Mouse (Mus musculus) intestine, embryonic 14.5 days (tissue): ENCODE measurements at regions not wholly inside any gene's neighbourhood (a gene's known extent, or its start where the extent isn't known, plus 50 kb on each side); places are given as distances from the start of the nearest gene placed in this dataset.

Source experiments
- ATAC-seq: fragments of 200-750 bp; cut with Nextera tagmentation; replicated peaks from 2 replicates; pipeline ENCODE4 v1.8.0; 2017; ENCODE audit warnings: low read depth, moderate number of reproducible peaks, moderate TSS enrichment, moderate library complexity; ENCODE audit not compliant: low FRiP score, low TSS enrichment
- DNase-seq: peaks from one replicate; pipeline ENCODE4 v3.0.0-alpha.2; 2018; ENCODE audit warnings: low spot score
- H3K27ac ChIP-seq: fragments of 300-500 bp; sonication (generic); 2 replicates; pipeline ENCODE4 v1.5.1; 2014; ENCODE audit warnings: low read depth, mild to moderate bottlenecking, control low read depth
- H3K27me3 ChIP-seq: fragments of 300-500 bp; sonication (generic); replicated peaks from 2 replicates; pipeline ENCODE4 v1.6.1; 2014; ENCODE audit warnings: low read length, control low read depth; ENCODE audit not compliant: control insufficient read depth, insufficient read depth
- H3K36me3 ChIP-seq: fragments of 300-500 bp; sonication (generic); 2 replicates; pipeline ENCODE4 v1.6.1; 2014; ENCODE audit warnings: low read length, control low read depth; ENCODE audit not compliant: control insufficient read depth, insufficient read depth
- H3K4me1 ChIP-seq: fragments of 300-500 bp; sonication (generic); replicated peaks from 2 replicates; pipeline ENCODE4 v1.6.1; 2014; ENCODE audit warnings: low read length, control low read depth, mixed read lengths; ENCODE audit not compliant: control insufficient read depth, insufficient read depth
- H3K4me2 ChIP-seq: fragments of 300-500 bp; sonication (generic); 2 replicates; pipeline ENCODE4 v1.6.1; 2014; ENCODE audit warnings: low read length
- H3K4me3 ChIP-seq: fragments of 300-500 bp; sonication (generic); 2 replicates; pipeline ENCODE4 v1.5.1; 2014; ENCODE audit warnings: low read depth, low read length, control low read depth, mixed read lengths
- H3K9ac ChIP-seq: fragments of 300-500 bp; sonication (generic); 2 replicates; pipeline ENCODE4 v1.6.1; 2014; ENCODE audit warnings: mild to moderate bottlenecking, low read length
- H3K9me3 ChIP-seq: fragments of 300-500 bp; sonication (generic); 2 replicates; pipeline ENCODE4 v1.6.1; 2016; ENCODE audit warnings: low read length, control low read depth; ENCODE audit not compliant: control insufficient read depth
- WGBS: fragments of 180-500 bp; shearing (Covaris S2); extraction: QIAGEN DNeasy Blood & Tissue Kit; methylation state at CpG from one replicate; pipeline ENCODE4 v1.1.7; 2014; 5-methylcytosine and 5-hydroxymethylcytosine counted together

GRCm38 (mm10) chr7:73307586-73308490, 67.5 kb upstream of the Rgma start:
- ATAC-seq (no peak), DNase-seq (no peak)
- 36% methylated on average over 13 of the region's 13 CpGs for WGBS
- Histone ChIP-seq H3K36me3 (no peaks in the 10 kb centered on the region), H3K9me3 (no peaks in the 10 kb centered on the region), H3K27me3 (no peaks in the 10 kb centered on the region), H3K9ac (no peak overlapping the region), H3K4me2 (no peak overlapping the region), H3K27ac (no peak overlapping the region), H3K4me1 (peaks cover 13% of the 10 kb centered on the region), H3K4me3 (no peak overlapping the region)

GRCm38 (mm10) chr7:73308981-73309380, 66.3 kb upstream of the Rgma start:
- DNase-seq (no peak), ATAC-seq (no peak)
- Histone ChIP-seq H3K27me3 (no peaks in the 10 kb centered on the region), H3K4me1 (peaks cover 13% of the 10 kb centered on the region), H3K9me3 (no peaks in the 10 kb centered on the region), H3K9ac (no peak overlapping the region), H3K36me3 (no peaks in the 10 kb centered on the region), H3K4me3 (no peak overlapping the region), H3K27ac (no peak overlapping the region), H3K4me2 (no peak overlapping the region)
- 60% methylated on average over 7 of the region's 7 CpGs for WGBS

DNA sequence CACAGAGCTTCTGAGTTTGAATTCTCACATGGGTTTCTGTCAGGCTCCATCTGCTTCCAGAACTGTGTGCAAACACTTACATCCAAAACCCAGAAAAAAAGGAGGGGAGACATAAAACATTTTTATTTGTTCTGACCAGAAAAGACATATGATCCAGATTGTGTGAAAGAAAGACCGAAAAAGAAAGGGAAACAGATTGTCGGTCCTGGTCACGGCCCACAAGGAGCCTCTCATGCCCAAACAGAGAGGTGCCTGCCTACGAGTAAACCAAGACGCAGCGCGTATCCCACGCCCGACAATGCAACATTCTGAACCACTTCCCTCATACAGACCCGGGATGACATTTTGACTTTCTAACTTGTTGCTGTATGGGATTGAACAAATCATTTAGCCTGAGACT, 65.3 kb upstream of the Rgma start:
- DNase-seq (no peak), ATAC-seq (no peak)
- H3K4me1 ChIP-seq: peaks cover 20% of the 10 kb centered on the region
- 92% methylated on average over 10 of the region's 10 CpGs for WGBS
- no peaks in the 10 kb centered on the region for H3K36me3 ChIP-seq
- no peak overlapping the region for H3K27ac ChIP-seq
- no peak overlapping the region for H3K4me2 ChIP-seq
- no peaks in the 10 kb centered on the region for H3K27me3 ChIP-seq
- H3K4me3 ChIP-seq: no peak overlapping the region
- H3K9ac ChIP-seq: no peak overlapping the region
- no peaks in the 10 kb centered on the region for H3K9me3 ChIP-seq

GRCm38 (mm10) chr7:73310581-73311136, 64.7 kb upstream of the Rgma start:
- Histone ChIP-seq H3K36me3 (no peaks in the 10 kb centered on the region), H3K27ac (no peak overlapping the region), H3K9me3 (no peaks in the 10 kb centered on the region), H3K4me2 (no peak overlapping the region), H3K4me3 (no peak overlapping the region), H3K27me3 (no peaks in the 10 kb centered on the region), H3K9ac (no peak overlapping the region), H3K4me1 (peaks cover 21% of the 10 kb centered on the region)
- DNase-seq (no peak), ATAC-seq (no peak)
- WGBS: 96% methylated on average over 15 of the region's 15 CpGs

DNA sequence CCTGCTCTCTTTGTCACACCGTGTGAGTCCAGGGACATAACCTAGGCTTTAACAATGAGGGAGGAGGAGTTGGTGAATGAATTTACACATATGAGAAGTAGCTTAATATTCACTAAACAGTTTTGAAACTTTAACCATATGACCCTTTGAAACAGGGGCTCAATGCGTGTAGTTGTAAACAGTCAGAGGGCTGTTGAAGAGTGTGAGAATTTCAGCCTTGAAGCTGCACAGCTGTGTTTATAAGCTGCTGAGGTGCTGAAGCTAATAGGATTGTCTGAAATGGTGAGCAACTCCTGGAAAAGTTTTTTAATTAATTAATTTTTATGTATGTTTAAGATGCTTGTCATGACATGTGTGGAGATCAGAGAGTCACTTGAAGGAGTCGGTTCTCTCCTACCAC, 59.8 kb upstream of the Rgma start:
- H3K36me3 ChIP-seq: no peaks in the 10 kb centered on the region
- no peak overlapping the region for H3K9ac ChIP-seq
- H3K4me3 ChIP-seq: no peak overlapping the region
- H3K27me3 ChIP-seq: no peaks in the 10 kb centered on the region
- ATAC-seq: no peak
- H3K27ac ChIP-seq: no peak overlapping the region
- H3K4me1 ChIP-seq: peaks cover 11% of the 10 kb centered on the region; the same call in 1 of the 2 replicates
- H3K9me3 ChIP-seq: no peaks in the 10 kb centered on the region
- H3K4me2 ChIP-seq: no peak overlapping the region
- WGBS: 53% methylated on average over 3 of the region's 3 CpGs
- no peak for DNase-seq

- no peak overlapping the region for H3K27ac ChIP-seq
- no peak for ATAC-seq
- no peak for DNase-seq
- H3K4me3 ChIP-seq: no peak overlapping the region
- H3K9ac ChIP-seq: no peak overlapping the region
- WGBS: 92% methylated on average over 4 of the region's 4 CpGs
- H3K27me3 ChIP-seq: no peaks in the 10 kb centered on the region
- H3K4me1 ChIP-seq: peaks cover 11% of the 10 kb centered on the region; the same call in 1 of the 2 replicates
- H3K4me2 ChIP-seq: no peak overlapping the region
- H3K9me3 ChIP-seq: no peaks in the 10 kb centered on the region
- no peaks in the 10 kb centered on the region for H3K36me3 ChIP-seq
Measured at GRCm38 (mm10) chr7:73317574-73317973, 57.7 kb upstream of the Rgma start.

GRCm38 (mm10) chr7:73319004-73319403, 56.3 kb upstream of the Rgma start:
- WGBS: 89% methylated on average over 6 of the region's 6 CpGs
- H3K4me2 ChIP-seq: no peak overlapping the region
- no peak overlapping the region for H3K4me3 ChIP-seq
- no peaks in the 10 kb centered on the region for H3K9me3 ChIP-seq
- H3K27me3 ChIP-seq: no peaks in the 10 kb centered on the region
- no peaks in the 10 kb centered on the region for H3K36me3 ChIP-seq
- H3K4me1 ChIP-seq: peaks cover 11% of the 10 kb centered on the region; the same call in 1 of the 2 replicates
- no peak for DNase-seq
- no peak overlapping the region for H3K9ac ChIP-seq
- H3K27ac ChIP-seq: no peak overlapping the region
- no peak for ATAC-seq

DNA sequence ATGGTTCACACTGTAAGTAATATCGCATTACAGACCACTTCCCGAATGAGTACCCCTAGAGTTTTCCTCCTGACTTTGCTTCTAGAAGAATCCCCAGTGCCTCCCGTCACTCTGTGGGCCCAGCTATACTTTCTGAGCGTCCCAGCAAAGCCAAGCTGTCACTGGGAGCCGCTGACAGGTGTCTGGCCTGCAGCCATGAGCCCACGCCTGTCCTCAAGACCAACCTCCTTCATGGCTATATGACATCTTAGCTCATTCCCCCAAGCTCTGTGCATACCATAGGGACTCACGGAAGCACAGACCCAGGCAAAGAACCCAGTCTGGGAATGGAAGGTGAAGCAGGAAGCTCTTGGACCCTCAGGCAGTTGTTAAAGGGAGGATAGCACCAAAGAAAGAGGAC, 55.3 kb upstream of the Rgma start:
- WGBS: 81% methylated on average over 7 of the region's 7 CpGs

More for the DNA sequence above, 55.3 kb upstream of the Rgma start:
- Histone ChIP-seq H3K9ac (no peak overlapping the region), H3K4me1 (peaks cover 4% of the 10 kb centered on the region; the same call in 1 of the 2 replicates), H3K4me3 (no peak overlapping the region), H3K36me3 (no peaks in the 10 kb centered on the region), H3K4me2 (no peak overlapping the region), H3K27me3 (no peaks in the 10 kb centered on the region), H3K27ac (no peak overlapping the region), H3K9me3 (no peaks in the 10 kb centered on the region)
- ATAC-seq (no peak), DNase-seq (no peak)
